Mouse (Mus musculus) limb, embryonic 11.5 days (tissue): ENCODE data around the gene Cbx6. TPM values are rescaled to one million over a fixed set of nuclear protein-coding genes. Genes with fewer than 3 reads are reported as not detected.

Experiments used
- ATAC-seq: fragments of 200-750 bp; cut with Nextera tagmentation; 2 replicates; pipeline ENCODE4 v1.8.0; 2017; ENCODE audit warnings: low read depth; ENCODE audit not compliant: insufficient number of reproducible peaks, low FRiP score, low TSS enrichment
- DNase-seq: peaks from one replicate; pipeline ENCODE4 v3.0.0-alpha.2; 2015; ENCODE audit warnings: low spot score
- H3K27ac ChIP-seq: fragments of 300-500 bp; sonication (generic); replicated peaks from 2 replicates; pipeline ENCODE4 v1.5.1; 2014; ENCODE audit warnings: low read depth, mild to moderate bottlenecking, low read length
- H3K27me3 ChIP-seq: fragments of 300-500 bp; sonication (generic); 2 replicates; pipeline ENCODE4 v1.6.1; 2014; ENCODE audit warnings: mild to moderate bottlenecking, low read length, mixed read lengths; ENCODE audit not compliant: control insufficient read depth, insufficient read depth
- H3K36me3 ChIP-seq: fragments of 300-500 bp; sonication (generic); 2 replicates; pipeline ENCODE4 v1.6.1; 2014; ENCODE audit warnings: mild to moderate bottlenecking, low read length, moderate library complexity, mixed read lengths; ENCODE audit not compliant: control insufficient read depth, insufficient read depth
- H3K4me1 ChIP-seq: fragments of 300-500 bp; sonication (generic); 2 replicates; pipeline ENCODE4 v1.6.1; 2014; ENCODE audit warnings: low read length, mixed read lengths; ENCODE audit not compliant: control insufficient read depth, insufficient read depth
- H3K4me2 ChIP-seq: fragments of 300-500 bp; sonication (generic); 2 replicates; pipeline ENCODE4 v1.6.1; 2014; ENCODE audit warnings: low read depth, mild to moderate bottlenecking, moderate library complexity; ENCODE audit not compliant: severe bottlenecking
- H3K4me3 ChIP-seq: fragments of 300-500 bp; sonication (generic); 2 replicates; pipeline ENCODE4 v1.5.1; 2014; ENCODE audit warnings: low read depth, low read length
- H3K9ac ChIP-seq: fragments of 300-500 bp; sonication (generic); 2 replicates; pipeline ENCODE4 v1.6.1; 2014; ENCODE audit warnings: mild to moderate bottlenecking, low read length
- H3K9me3 ChIP-seq: fragments of 300-500 bp; sonication (generic); 2 replicates; pipeline ENCODE4 v1.6.1; 2016; ENCODE audit warnings: low read length; ENCODE audit not compliant: control insufficient read depth
- WGBS: fragments of 180-500 bp; shearing (Covaris S2); extraction: QIAGEN DNeasy Blood & Tissue Kit; methylation state at CpG from one replicate; pipeline ENCODE4 v1.1.7; 2014; 5-methylcytosine and 5-hydroxymethylcytosine counted together
- polyA plus RNA-seq: library from polyadenylated mRNA; unstranded; fragments of >200 nt; fragmentation: Nextera tagmentation; extraction: Ambion mirVana; gene quantifications from 2 replicates; pipeline ENCODE4 v1.2.1, GENCODE M21; 2014

Cbx6 gene
- polyA plus RNA-seq = 11.1 and 12.5 TPM in 2 replicates

GRCm38 (mm10) chr15:79834130-79834880 is at the start of gene Cbx6, which contains the start of gene Npcd:
Gene Cbx6 (minus strand): TSS chr15:79834688.
Gene Npcd (minus strand): TSS chr15:79834237.
- peak within 1 kb of the TSS; percentile 92 for H3K4me2 ChIP-seq
- 1% methylated on average over 56 of the region's 58 CpGs for WGBS

GRCm38 (mm10) chr15:79883352-79883822 is 48.9 kb upstream of the Cbx6 start:
- Histone ChIP-seq H3K36me3 (no peaks in the 10 kb centered on the region), H3K4me2 (peak overlapping the region; percentile 29), H3K4me1 (no peaks in the 10 kb centered on the region), H3K9me3 (no peaks in the 10 kb centered on the region), H3K27me3 (no peaks in the 10 kb centered on the region), H3K27ac (0 out of 2 replicates have a peak overlapping the region, but pooled peaks have one; percentile 9), H3K4me3 (peak overlapping the region; percentile 31), H3K9ac (peak overlapping the region; percentile 57)
- DNase-seq (peak; percentile 95), ATAC-seq (peak; percentile 79)
- under 1% methylated on average over 30 of the region's 30 CpGs for WGBS

More at GRCm38 (mm10) chr15:79834130-79834880, at the start of gene Cbx6, which contains the start of gene Npcd:
- no peaks in the 10 kb centered on the region for H3K9me3 ChIP-seq
- peak within 1 kb of the TSS; percentile 76 for H3K4me3 ChIP-seq
- peak; percentile 99 for DNase-seq
- H3K4me1 ChIP-seq = peaks cover 19% of the 10 kb centered on the region
- H3K36me3 ChIP-seq = peaks cover 5% of the 10 kb centered on the region; the same call in 1 of the 2 replicates
- H3K27me3 ChIP-seq = no peaks in the 10 kb centered on the region
- H3K27ac ChIP-seq = peak within 1 kb of the TSS; percentile 72
- ATAC-seq = peak; percentile 92
- peak within 1 kb of the TSS; percentile 91 for H3K9ac ChIP-seq

- Histone ChIP-seq H3K4me2 (peak overlapping the region; percentile 29), H3K36me3 (no peaks in the 10 kb centered on the region), H3K27ac (no peak overlapping the region), H3K27me3 (no peaks in the 10 kb centered on the region), H3K4me3 (peak overlapping the region; percentile 31), H3K9me3 (no peaks in the 10 kb centered on the region), H3K9ac (no peak overlapping the region; the same call in 1 of the 2 replicates), H3K4me1 (no peaks in the 10 kb centered on the region)
- 28% methylated on average over 19 of the region's 19 CpGs for WGBS
- ATAC-seq (peak; percentile 54), DNase-seq (no peak)
These were observed 48.3 kb upstream of the Cbx6 start for GRCm38 (mm10) chr15:79882623-79883267.

DNA sequence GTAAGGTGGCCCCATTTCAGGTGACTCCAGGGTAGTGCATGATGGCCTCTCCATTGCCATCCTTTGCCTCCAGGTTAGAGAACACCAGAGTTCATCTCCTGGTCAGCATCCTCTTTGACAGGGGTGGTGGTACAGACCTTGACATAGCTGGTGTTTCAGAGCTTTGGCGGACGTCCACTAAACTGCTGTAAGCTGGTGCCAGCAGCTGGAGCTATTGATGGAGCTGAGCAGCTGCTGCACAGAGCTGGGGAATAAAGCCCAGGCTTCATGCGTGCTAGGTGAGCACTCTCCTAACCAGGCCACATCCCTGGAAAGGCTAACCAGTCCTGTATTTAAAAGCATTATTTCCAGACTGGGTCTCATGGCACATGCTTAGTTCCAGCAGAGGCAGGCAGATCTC is 46.0 kb upstream of the Cbx6 start:
- no peak overlapping the region for H3K9ac ChIP-seq
- H3K4me3 ChIP-seq = no peak overlapping the region
- no peak for ATAC-seq
- no peaks in the 10 kb centered on the region for H3K4me1 ChIP-seq
- 86% methylated on average over 3 of the region's 3 CpGs for WGBS
- no peak for DNase-seq
- H3K9me3 ChIP-seq = no peaks in the 10 kb centered on the region
- H3K36me3 ChIP-seq = no peaks in the 10 kb centered on the region
- no peaks in the 10 kb centered on the region for H3K27me3 ChIP-seq
- H3K27ac ChIP-seq = no peak overlapping the region
- H3K4me2 ChIP-seq = no peak overlapping the region

DNA sequence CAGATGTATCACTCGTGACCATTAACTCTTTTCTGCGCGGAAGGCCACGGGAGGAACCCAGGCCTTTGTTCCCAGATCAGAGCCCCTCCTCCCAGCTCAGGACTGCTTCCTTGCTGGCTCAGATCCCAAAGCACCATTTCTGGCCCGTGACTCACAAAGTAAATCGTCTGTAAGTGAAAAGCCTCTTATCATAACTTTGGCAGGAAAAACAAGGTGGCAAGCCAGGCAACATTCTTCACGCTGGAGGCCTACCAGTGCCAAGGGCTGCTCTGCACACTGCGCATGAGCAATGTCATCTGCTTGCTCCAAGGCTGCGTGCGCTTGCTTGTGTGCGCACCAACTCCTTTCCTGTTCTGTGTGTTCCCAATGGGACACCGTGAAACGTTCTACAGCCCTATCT is 44.8 kb upstream of the Cbx6 start:
- no peaks in the 10 kb centered on the region for H3K36me3 ChIP-seq
- WGBS = 71% methylated on average over 13 of the region's 13 CpGs
- ATAC-seq (no peak), DNase-seq (no peak)
- no peak overlapping the region for H3K4me2 ChIP-seq
- no peaks in the 10 kb centered on the region for H3K27me3 ChIP-seq
- H3K9me3 ChIP-seq = no peaks in the 10 kb centered on the region
- no peak overlapping the region for H3K27ac ChIP-seq
- no peak overlapping the region for H3K9ac ChIP-seq
- H3K4me3 ChIP-seq = no peak overlapping the region
- H3K4me1 ChIP-seq = no peaks in the 10 kb centered on the region

DNA sequence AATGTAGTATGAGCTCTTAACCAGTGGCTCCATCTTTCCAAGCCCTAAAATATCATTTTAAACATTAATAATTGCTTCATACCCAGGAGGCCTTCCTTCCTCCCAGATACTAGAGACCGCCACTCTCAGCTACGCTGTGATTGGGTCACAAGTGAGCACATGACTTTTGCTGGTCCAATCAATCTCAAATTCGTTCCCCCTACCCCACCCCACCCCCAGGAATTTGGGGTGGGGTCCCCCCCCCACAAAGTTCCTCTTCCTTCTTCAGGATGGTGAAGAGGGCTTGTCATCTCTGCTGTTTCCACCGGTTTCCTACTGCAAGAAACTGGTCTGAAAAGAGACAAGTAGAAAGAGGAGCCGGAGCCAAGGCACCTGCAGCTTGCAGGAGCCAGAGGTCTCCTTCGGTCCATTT is 44.2 kb upstream of the Cbx6 start:
- no peak for ATAC-seq
- no peak overlapping the region for H3K27ac ChIP-seq
- H3K4me3 ChIP-seq = no peak overlapping the region
- H3K4me2 ChIP-seq = no peak overlapping the region
- no peaks in the 10 kb centered on the region for H3K27me3 ChIP-seq
- H3K9ac ChIP-seq = no peak overlapping the region
- DNase-seq = no peak
- WGBS = 78% methylated on average over 6 of the region's 6 CpGs
- no peaks in the 10 kb centered on the region for H3K4me1 ChIP-seq
- no peaks in the 10 kb centered on the region for H3K9me3 ChIP-seq
- H3K36me3 ChIP-seq = no peaks in the 10 kb centered on the region

- Histone ChIP-seq H3K4me2 (no peak overlapping the region), H3K36me3 (no peaks in the 10 kb centered on the region), H3K9ac (no peak overlapping the region), H3K4me1 (no peaks in the 10 kb centered on the region), H3K27me3 (no peaks in the 10 kb centered on the region), H3K4me3 (no peak overlapping the region), H3K27ac (no peak overlapping the region), H3K9me3 (no peaks in the 10 kb centered on the region)
- 78% methylated on average over 18 of the region's 18 CpGs for WGBS
- no peak for DNase-seq
- no peak for ATAC-seq
These were observed 40.9 kb upstream of the Cbx6 start for GRCm38 (mm10) chr15:79875261-79875995.

DNA sequence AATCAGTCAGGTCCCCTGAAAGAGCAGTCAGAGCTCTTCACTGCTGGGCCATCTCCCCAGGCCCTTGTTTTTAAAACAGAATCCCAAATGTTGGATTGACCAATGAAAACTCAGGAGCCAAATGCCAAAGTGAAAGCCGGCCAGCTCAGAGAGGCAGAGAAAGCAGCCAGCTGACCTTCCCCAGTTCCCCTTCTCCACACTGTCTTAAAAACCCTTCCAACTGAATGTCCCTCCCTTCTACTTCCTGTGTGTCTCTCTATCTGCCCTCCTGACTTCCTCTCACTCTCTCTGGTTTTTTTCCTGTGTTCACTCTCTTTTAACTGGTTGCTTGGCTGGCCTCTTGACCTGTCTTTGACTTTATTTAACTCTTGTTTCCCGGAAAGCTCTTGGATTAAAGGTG is 39.5 kb upstream of the Cbx6 start:
- Histone ChIP-seq H3K9me3 (no peaks in the 10 kb centered on the region), H3K9ac (no peak overlapping the region), H3K27me3 (no peaks in the 10 kb centered on the region), H3K4me2 (no peak overlapping the region), H3K27ac (no peak overlapping the region), H3K4me3 (no peak overlapping the region), H3K4me1 (no peaks in the 10 kb centered on the region), H3K36me3 (no peaks in the 10 kb centered on the region)
- ATAC-seq = no peak
- 63% methylated on average over 2 of the region's 2 CpGs for WGBS
- DNase-seq = no peak
